In the genomic region with DNA sequence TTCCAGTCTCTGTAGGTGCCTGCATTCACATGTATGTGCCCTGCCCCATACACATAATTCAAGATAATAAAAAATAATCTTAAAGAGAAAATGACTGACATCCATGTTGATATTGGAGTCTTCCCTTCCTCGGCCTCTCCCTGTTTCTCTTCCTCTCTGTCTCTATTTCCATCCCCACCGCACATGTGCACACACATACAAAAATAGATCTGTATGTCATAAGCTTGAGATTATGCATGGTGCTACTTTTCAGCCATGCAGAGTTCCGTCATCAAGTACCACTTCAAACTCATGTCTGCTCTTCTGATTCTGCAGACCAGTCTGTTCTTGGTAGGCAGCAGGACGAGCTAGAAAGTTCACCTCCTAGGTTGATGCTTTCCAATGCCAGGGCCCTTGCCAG, we compare ENCODE assay signal across 19 mouse cellular contexts.
"Had no signal": no experiment of that assay in that cellular context is flagged by ENCODE, and none has a peak within 500 bp of the region (broad histone marks: within the 10 kb centered on the region; RNA-seq: fewer than 3 reads in every experiment).

No protein-coding gene starts in this region.

- H3K27ac ChIP-seq: liver, embryonic 15.5 days; lung, embryonic 15.5 days; macrophage; midbrain, embryonic 10.5 days; midbrain, embryonic 12.5 days; neural tube, embryonic 12.5 days; stomach, embryonic 15.5 days; stomach, postnatal 0 days had no signal

- H3K36me3 ChIP-seq: liver, embryonic 15.5 days; lung, embryonic 15.5 days; midbrain, embryonic 10.5 days; midbrain, embryonic 12.5 days; neural tube, embryonic 12.5 days; stomach, embryonic 15.5 days had no signal

- H3K9me3 ChIP-seq: liver, embryonic 15.5 days; lung, embryonic 15.5 days; midbrain, embryonic 10.5 days; midbrain, embryonic 12.5 days; neural tube, embryonic 12.5 days; stomach, embryonic 15.5 days had no signal

- DNase-seq: liver, postnatal 0 days; lung, adult 2 months; lung, postnatal 14 days; lung, postnatal 36 days; midbrain, embryonic 14.5 days; right cerebral cortex, postnatal 14 days; thymus, adult 18-20 months; thymus, postnatal 14 days; thymus, postnatal 36 days had no signal

- H3K9ac ChIP-seq: liver, embryonic 15.5 days; liver, postnatal 0 days; lung, embryonic 15.5 days; midbrain, embryonic 12.5 days; neural tube, embryonic 12.5 days; stomach, embryonic 15.5 days had no signal

- ATAC-seq: liver, postnatal 0 days; lung, postnatal 0 days; midbrain, embryonic 16.5 days had no signal

- H3K4me1 ChIP-seq: liver, embryonic 15.5 days; lung, embryonic 15.5 days; midbrain, embryonic 12.5 days; neural tube, embryonic 12.5 days; stomach, embryonic 15.5 days had no signal

- H3K4me2 ChIP-seq: liver, embryonic 15.5 days; lung, embryonic 15.5 days; midbrain, embryonic 12.5 days; neural tube, embryonic 12.5 days; stomach, embryonic 15.5 days had no signal

- H3K4me3 ChIP-seq: liver, embryonic 15.5 days; lung, embryonic 15.5 days; midbrain, embryonic 10.5 days; midbrain, embryonic 12.5 days; neural tube, embryonic 12.5 days; stomach, embryonic 15.5 days had no signal
